Mouse (Mus musculus) macrophage (primary cell): ENCODE data around the gene Abca2. TPM values are rescaled to one million over a fixed set of nuclear protein-coding genes. Genes with fewer than 3 reads are reported as not detected.
"Not testable (repeated sequence)": the region's sequence is repeated elsewhere in the genome, so short reads cannot be mapped to it uniquely, and the experiment has no call there.

Source experiments
- H3K27ac ChIP-seq: fragments of 350-480 bp; formaldehyde crosslinking; 2 replicates; pipeline ENCODE4 v1.9.0; 2021
- H3K36me3 ChIP-seq: fragments of 350-480 bp; formaldehyde crosslinking; 2 replicates; pipeline ENCODE4 v1.9.0; 2021; ENCODE audit errors: inconsistent target
- H3K4me3 ChIP-seq: fragments of 350-480 bp; formaldehyde crosslinking; 2 replicates; pipeline ENCODE4 v1.9.0; 2021; ENCODE audit errors: inconsistent target
- H3K79me2 ChIP-seq: fragments of 350-480 bp; formaldehyde crosslinking; 2 replicates; pipeline ENCODE4 v1.9.0; 2021; ENCODE audit errors: inconsistent target
- WGBS: methylation state at CpG from one replicate; pipeline ENCODE4 v1.1.7; 2026; ENCODE audit warnings: inconsistent platforms; ENCODE audit not compliant: missing documents; 5-methylcytosine and 5-hydroxymethylcytosine counted together
- polyA plus RNA-seq: library from polyadenylated mRNA; stranded (reverse); fragments of 250-400 nt; gene quantifications from 3 replicates; pipeline ENCODE4 v1.2.4, GENCODE M21; 2018; ENCODE audit warnings: inconsistent platforms

Gene Abca2
- polyA plus RNA-seq, 1 experiment from 2014 or later: 19.7 TPM

GRCm38 (mm10) chr2:25403994-25404393 is 24.5 kb upstream of the Abca2 start:
- H3K79me2 ChIP-seq: no peaks in the 10 kb centered on the region
- 76% methylated on average over 4 of the region's 4 CpGs for WGBS
- no peaks in the 10 kb centered on the region for H3K36me3 ChIP-seq
- no peak overlapping the region for H3K4me3 ChIP-seq
- H3K27ac ChIP-seq: no peak overlapping the region

GRCm38 (mm10) chr2:25408908-25409307 is 19.6 kb upstream of the Abca2 start:
- Histone ChIP-seq H3K27ac (no peak overlapping the region), H3K36me3 (no peaks in the 10 kb centered on the region), H3K79me2 (no peaks in the 10 kb centered on the region), H3K4me3 (no peak overlapping the region)
- WGBS: 89% methylated on average over 7 of the region's 10 CpGs

- H3K36me3 ChIP-seq, H3K27ac ChIP-seq, H3K79me2 ChIP-seq, H3K4me3 ChIP-seq: not testable (repeated sequence)
Measured at GRCm38 (mm10) chr2:25413436-25413835, 15.1 kb upstream of the Abca2 start.

GRCm38 (mm10) chr2:25417426-25417825 is 11.1 kb upstream of the Abca2 start:
- 58% methylated on average over 3 of the region's 3 CpGs for WGBS
- H3K4me3 ChIP-seq: no peak overlapping the region
- no peaks in the 10 kb centered on the region for H3K36me3 ChIP-seq
- H3K79me2 ChIP-seq: no peaks in the 10 kb centered on the region
- no peak overlapping the region for H3K27ac ChIP-seq

GRCm38 (mm10) chr2:25421896-25422295 is 6.6 kb upstream of the Abca2 start:
- 33% methylated on average over 3 of the region's 3 CpGs for WGBS
- H3K36me3 ChIP-seq: no peaks in the 10 kb centered on the region
- H3K79me2 ChIP-seq: no peaks in the 10 kb centered on the region; the same call in 1 of the 2 replicates
- no peak overlapping the region for H3K4me3 ChIP-seq
- peak overlapping the region; percentile 83; the same call in 1 of the 2 replicates for H3K27ac ChIP-seq

GRCm38 (mm10) chr2:25422587-25423410 is 5.7 kb upstream of the Abca2 start, which contains the start of gene Fut7:
Gene Fut7, plus strand, starts transcription at chr2:25423267.
- H3K79me2 ChIP-seq: no peaks in the 10 kb centered on the region; the same call in 1 of the 2 replicates
- under 1% methylated on average over 17 of the region's 17 CpGs for WGBS
- no peak within 1 kb of the TSS for H3K4me3 ChIP-seq
- peak within 1 kb of the TSS; percentile 83 for H3K27ac ChIP-seq
- no peaks in the 10 kb centered on the region for H3K36me3 ChIP-seq

GRCm38 (mm10) chr2:25423626-25424025 is 4.9 kb upstream of the Abca2 start:
- no peak overlapping the region for H3K4me3 ChIP-seq
- no peaks in the 10 kb centered on the region for H3K36me3 ChIP-seq
- WGBS: 44% methylated on average over 1 of the region's 1 CpGs
- H3K27ac ChIP-seq: peak overlapping the region; percentile 83
- no peaks in the 10 kb centered on the region; the same call in 1 of the 2 replicates for H3K79me2 ChIP-seq

- Histone ChIP-seq H3K4me3 (no peak overlapping the region), H3K36me3 (no peaks in the 10 kb centered on the region), H3K27ac (no peak overlapping the region), H3K79me2 (no peaks in the 10 kb centered on the region; the same call in 1 of the 2 replicates)
- 79% methylated on average over 26 of the region's 27 CpGs for WGBS
Measured at GRCm38 (mm10) chr2:25425481-25425880, 3.0 kb upstream of the Abca2 start.

- WGBS: 10% methylated on average over 5 of the region's 5 CpGs
Measured at GRCm38 (mm10) chr2:25426721-25427191, 1.7 kb upstream of the Abca2 start.

GRCm38 (mm10) chr2:25427256-25427655 is 1.2 kb upstream of the Abca2 start:
- 94% methylated on average over 5 of the region's 5 CpGs for WGBS
- H3K36me3 ChIP-seq: no peaks in the 10 kb centered on the region

More at GRCm38 (mm10) chr2:25426721-25427191, 1.7 kb upstream of the Abca2 start:
- Histone ChIP-seq H3K79me2 (no peaks in the 10 kb centered on the region; the same call in 1 of the 2 replicates), H3K4me3 (no peak overlapping the region), H3K36me3 (no peaks in the 10 kb centered on the region), H3K27ac (peak overlapping the region; percentile 19)

GRCm38 (mm10) chr2:25429435-25430180 is 1.1 kb downstream of the Abca2 start:
- Histone ChIP-seq H3K27ac (no peak overlapping the region), H3K36me3 (no peaks in the 10 kb centered on the region), H3K4me3 (no peak overlapping the region), H3K79me2 (no peaks in the 10 kb centered on the region; the same call in 1 of the 2 replicates)
- 79% methylated on average over 5 of the region's 5 CpGs for WGBS

More at GRCm38 (mm10) chr2:25427256-25427655, 1.2 kb upstream of the Abca2 start:
- H3K79me2 ChIP-seq: no peaks in the 10 kb centered on the region; the same call in 1 of the 2 replicates
- H3K27ac ChIP-seq: no peak overlapping the region
- H3K4me3 ChIP-seq: no peak overlapping the region

GRCm38 (mm10) chr2:25430395-25431233 is 2.1 kb downstream of the Abca2 start:
- 92% methylated on average over 17 of the region's 17 CpGs for WGBS
- Histone ChIP-seq H3K79me2 (no peaks in the 10 kb centered on the region), H3K27ac (no peak overlapping the region), H3K4me3 (no peak overlapping the region), H3K36me3 (no peaks in the 10 kb centered on the region)

GRCm38 (mm10) chr2:25431308-25431855 is 2.9 kb downstream of the Abca2 start:
- H3K27ac ChIP-seq: no peak overlapping the region
- no peak overlapping the region for H3K4me3 ChIP-seq
- WGBS: 92% methylated on average over 6 of the region's 6 CpGs
- no peaks in the 10 kb centered on the region for H3K36me3 ChIP-seq
- no peaks in the 10 kb centered on the region for H3K79me2 ChIP-seq
